Mouse (Mus musculus) mouse trophoblast stem cell (cell line): ENCODE data around the gene Tmem139.

Source experiments
- in situ Hi-C, 2 experiments: fragments of 300-500 bp; cut with MseI, MboI; formaldehyde crosslinking; loops; 2 replicates in 1 of 2; 3 replicates in 1 of 2; pipeline ENCODE4 v1.15.1; 2025

Gene Tmem139

GRCm38 (mm10) chr6:42261524-42262170 is at the start of gene Tmem139:
Tmem139 (plus strand) TSS chr6:42261970.
- in situ Hi-C loops, result loop anchor here in 1 of 2 experiments (5.0 kb wide), 1 partner anchor 34 kb away; no protein-coding TSS in a partner anchor

DNA sequence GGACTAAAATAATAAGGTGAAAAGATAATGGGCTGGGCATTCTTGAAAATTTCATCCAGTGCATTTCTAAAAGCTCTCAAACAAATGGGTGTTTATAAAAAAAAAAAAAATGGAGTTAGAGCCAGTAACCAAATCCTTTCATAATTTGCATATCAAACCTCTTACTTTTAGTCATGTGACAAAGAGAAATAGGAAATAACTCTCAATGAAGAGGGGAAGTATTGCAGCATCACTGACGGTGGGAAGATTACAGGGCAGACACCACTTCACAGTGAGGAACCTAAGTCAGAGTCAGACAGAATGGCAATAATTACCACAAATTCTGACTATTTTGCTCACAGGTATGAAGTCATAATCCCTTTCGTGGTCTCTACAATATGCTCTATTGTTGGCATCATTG is 46.7 kb upstream of the Tmem139 start, which contains the start of gene Tas2r144:
Gene Tas2r144 (plus strand): TSS at position 301 of the 400 bp plus-strand sequence.
- in situ Hi-C loops, result no loop called here

DNA sequence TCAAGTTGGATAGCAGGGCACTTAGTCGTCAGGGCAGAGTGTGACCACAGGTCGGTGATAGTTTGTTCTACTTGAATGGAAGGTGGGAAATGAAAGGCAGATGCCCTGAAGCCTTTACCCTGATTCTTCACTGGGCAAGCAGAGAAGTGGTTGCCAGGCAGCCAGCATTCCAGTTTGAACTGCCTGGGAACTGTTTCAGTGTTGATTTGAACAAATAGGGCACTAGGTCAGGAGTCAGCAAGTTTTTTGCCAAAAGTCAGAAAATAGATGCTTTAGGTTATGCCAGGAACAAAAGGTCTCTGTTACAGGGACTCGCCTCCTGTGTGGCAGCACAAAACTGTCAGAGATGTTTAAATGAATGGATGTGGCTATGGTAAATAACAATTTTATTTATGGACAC is 39.5 kb upstream of the Tmem139 start:
- in situ Hi-C loops, result loop anchor here in 1 of 2 experiments (10.0 kb wide), 1 partner anchor 103 kb away; the partner anchor contains the start of gene Fam131b

DNA sequence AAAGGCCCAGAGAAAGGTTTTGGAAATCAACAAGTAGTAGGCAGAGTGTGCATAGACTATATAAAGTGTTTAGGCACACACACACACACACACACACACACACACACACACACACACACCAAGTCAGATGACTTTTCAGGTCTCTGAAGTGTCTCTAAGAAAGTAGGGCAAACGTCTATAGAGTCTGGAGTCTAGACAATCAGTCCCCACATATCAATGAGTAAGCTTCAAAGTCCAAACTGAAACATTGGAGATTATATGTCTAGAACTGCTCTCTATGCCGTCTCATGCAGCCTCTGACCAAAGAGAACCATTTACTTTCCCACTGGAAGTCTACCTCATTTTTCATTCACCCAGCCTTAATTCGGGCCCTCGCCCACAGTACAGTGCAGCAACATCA is 36.7 kb upstream of the Tmem139 start:
- in situ Hi-C loops, result loop anchor here in 1 of 2 experiments (5.0 to 10.0 kb wide), 2 partner anchors 37 to 100 kb away; partner anchors contain the start of genes Casp2, Fam131b and Tmem139

DNA sequence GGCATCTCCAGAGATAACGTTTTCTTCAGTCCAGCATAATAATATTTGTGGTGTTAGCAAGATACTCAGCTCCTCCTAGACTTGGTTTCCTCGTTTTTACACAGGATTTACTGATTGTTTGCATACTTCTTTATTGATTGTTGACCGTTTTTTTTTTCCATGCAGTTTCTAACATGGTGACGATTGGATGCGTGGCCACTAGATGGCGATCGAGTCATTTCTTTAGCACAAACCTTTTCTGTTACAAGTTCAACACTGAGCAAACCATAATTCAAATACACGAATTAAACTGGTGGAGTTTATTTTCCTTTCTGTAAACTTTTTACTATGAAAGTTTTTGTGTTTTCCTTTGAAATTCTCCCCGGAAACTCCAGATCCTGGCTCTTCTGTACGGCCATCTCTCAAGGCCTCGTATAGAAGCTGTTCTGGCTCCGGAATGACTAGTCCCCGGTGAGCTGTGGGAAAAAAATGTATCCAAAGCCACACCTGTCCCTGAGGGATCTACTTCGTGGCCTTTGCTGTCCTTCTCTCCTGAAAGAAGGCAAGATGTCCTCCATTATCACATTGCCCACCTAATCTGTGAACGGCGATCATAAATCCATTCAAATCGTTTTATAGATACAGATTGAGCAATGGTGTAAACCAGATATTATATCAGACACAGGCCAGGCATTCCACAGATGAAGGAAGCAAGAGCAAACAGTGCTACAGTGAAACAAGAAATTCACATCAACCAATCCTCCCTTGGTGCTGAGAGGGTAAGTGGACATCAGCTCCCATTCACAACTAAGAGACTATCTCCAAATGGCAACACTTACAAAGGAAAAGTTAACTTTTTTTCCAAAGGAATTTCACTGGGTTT is 34.3 kb upstream of the Tmem139 start:
- in situ Hi-C loops, result loop anchor here in 1 of 2 experiments (5.0 to 10.0 kb wide), 2 partner anchors 35 to 97 kb away; partner anchors contain the start of genes Casp2, Fam131b and Tmem139

DNA sequence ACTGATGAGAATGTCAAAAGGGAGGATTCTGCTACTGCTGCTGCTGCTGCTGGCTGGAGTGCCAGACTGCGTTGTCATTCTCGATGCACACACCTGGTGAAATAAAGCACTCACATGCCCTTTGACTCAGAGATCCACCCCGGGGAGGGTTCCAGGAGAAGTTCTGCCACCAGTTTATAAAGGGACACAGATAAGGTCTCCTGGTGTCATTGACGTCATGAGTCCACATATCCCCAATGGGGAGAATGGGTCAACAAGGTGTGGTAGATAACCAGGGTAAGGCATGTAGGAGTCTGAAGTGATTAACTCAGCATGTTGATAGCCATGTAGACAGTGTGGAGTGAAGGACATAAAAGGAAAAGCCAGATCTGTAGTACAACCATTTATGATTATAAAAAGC is 32.2 kb upstream of the Tmem139 start:
- in situ Hi-C loops, result loop anchor here in 1 of 2 experiments (5.0 to 10.0 kb wide), 2 partner anchors 33 to 95 kb away; partner anchors contain the start of genes Casp2, Fam131b and Tmem139

DNA sequence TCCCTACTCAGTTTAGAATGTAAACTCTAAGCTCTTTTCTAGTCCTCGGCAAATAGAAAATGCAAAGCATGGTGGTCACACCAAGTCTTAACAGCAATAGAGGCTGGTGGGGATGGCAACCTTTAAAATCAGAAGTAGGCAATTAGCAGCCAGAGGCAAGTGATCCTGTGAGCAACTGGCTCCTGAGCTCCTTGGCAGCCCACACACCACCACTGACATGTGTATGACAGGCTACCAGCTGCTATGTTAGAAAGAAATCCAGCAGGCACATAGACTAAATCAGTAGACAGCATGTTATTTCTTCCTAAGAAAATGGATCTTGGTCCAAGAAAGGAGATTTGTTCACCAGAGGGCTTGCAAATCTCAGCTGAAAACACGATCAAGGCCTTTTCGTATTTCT is 30.6 kb upstream of the Tmem139 start:
- in situ Hi-C loops, result no loop called here

DNA sequence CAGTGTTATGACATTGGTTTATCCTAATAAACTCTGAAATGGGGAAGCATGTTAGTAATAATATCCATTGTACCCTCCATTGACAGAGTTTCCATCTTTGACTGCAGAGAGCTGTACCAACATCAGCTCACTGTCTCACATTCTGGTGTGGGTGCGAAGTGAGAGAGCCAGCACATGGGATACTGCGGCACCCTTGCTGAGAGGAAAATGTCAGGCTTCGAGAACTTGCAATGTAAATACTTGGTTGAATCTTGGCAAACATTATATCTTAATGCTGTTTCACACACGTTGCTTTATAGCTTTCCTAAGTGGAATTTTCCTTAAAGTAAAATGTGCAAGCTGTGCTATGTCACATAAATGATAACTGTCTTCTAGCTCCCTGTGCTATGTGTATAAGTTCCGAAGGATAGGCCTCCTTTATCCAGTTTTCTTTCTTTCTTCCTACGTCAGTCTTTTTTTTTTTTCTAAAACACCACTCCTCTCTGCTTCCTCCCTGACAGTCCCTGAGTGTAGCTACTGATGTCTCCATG is 24.4 kb upstream of the Tmem139 start:
- in situ Hi-C loops, result no loop called here

GRCm38 (mm10) chr6:42241311-42242045 is 20.3 kb upstream of the Tmem139 start:
- in situ Hi-C loops, result no loop called here

DNA sequence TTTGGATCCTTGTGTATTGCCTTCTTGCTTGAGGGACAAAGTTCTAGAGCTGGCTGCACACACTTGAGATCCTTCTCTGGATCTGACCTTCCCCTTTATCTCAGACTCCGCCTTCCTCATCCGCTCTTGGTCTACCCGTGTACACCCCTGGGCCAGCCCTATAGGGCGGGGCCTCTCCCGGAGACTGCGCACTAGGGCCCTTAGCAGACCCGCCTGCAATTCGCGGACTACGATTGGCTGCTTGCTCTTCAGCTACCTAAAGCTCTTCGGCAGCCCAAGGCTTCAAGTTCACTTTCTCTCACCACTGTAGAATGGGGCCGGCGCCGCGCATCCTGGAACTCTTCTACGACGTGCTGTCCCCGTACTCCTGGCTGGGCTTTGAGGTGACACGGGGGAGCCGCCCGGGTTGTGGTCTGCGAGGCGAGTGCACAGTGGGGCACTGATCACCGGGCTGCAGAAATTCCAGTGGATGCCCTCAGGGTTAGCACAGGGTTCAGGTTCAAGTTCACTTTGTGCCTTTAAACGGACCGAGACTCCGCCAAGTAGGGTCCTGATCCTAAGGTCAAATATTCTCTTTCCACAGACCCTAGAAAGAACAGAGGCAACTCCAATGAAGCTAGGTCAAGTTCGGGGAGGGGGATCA is 15.9 kb upstream of the Tmem139 start, which contains the start of gene Gstk1:
Gene Gstk1 (plus strand): TSS at position 225 of the 643 bp plus-strand sequence.
- in situ Hi-C loops, result no loop called here

- in situ Hi-C loops, result no loop called here
Observed at GRCm38 (mm10) chr6:42247173-42247572, 14.6 kb upstream of the Tmem139 start.

DNA sequence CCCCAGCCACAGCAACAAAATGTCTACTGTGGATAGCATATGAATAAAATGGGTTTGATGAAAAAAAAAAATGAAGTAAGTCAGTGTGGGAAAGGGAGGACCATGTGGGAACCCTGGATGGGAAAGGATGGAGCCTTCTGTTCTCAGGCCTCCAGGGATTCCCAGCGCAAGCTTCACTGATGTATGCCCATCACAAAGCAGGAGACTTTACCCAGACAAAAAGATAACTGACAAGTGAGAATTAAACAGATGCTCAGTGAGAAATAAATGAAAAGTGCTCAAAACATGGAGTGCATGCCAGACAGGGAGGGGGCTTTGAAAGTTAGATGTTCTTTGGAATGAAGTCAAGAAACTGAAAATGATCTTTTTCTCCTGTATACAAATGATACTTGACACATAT is 13.8 kb upstream of the Tmem139 start:
- in situ Hi-C loops, result no loop called here

DNA sequence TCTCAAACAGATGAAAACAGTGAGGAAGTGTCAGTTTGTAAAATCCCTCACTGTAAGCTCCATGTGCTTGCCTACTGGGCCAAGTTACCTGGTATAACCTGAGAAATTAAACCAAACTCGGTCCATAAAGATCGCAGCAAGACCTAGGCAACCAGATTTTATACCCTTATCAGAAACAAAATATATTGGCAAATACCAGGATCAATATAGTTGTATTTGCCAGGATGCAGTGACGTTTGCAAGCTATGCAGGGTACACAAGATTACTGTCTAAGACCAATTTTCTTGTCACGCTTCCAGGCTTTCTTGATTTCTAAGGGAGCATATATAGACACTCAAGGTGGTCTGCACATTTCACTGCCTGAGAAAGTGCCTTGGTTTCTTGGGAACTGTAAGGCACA is 10.0 kb upstream of the Tmem139 start:
- in situ Hi-C loops, result no loop called here

DNA sequence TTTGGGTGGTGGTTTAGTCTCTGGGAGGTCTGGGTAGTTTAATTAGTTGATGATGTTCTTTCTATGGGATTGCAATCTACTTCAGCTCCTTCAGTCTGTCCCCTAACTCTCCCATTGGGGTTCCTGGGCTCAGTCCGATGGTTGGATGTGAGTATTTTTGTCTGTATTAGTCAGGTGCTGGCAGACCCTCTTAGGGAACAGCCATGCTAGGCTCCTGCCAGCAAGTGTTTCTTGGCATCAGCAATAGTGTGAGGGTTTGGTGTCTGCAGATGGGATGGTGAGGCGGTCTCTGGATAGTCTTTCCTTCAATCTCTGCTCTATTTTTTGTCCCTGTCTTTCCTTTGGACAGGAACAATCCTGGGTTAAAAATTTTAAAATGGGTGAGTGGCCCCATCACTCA is 8.7 kb upstream of the Tmem139 start:
- in situ Hi-C loops, result no loop called here

- in situ Hi-C loops, result no loop called here
Observed at GRCm38 (mm10) chr6:42257303-42257863, 4.4 kb upstream of the Tmem139 start.

GRCm38 (mm10) chr6:42260430-42260829 is 1.3 kb upstream of the Tmem139 start:
- in situ Hi-C loops, result loop anchor here in 1 of 2 experiments (5.0 kb wide), 1 partner anchor 33 kb away; no protein-coding TSS in a partner anchor

DNA sequence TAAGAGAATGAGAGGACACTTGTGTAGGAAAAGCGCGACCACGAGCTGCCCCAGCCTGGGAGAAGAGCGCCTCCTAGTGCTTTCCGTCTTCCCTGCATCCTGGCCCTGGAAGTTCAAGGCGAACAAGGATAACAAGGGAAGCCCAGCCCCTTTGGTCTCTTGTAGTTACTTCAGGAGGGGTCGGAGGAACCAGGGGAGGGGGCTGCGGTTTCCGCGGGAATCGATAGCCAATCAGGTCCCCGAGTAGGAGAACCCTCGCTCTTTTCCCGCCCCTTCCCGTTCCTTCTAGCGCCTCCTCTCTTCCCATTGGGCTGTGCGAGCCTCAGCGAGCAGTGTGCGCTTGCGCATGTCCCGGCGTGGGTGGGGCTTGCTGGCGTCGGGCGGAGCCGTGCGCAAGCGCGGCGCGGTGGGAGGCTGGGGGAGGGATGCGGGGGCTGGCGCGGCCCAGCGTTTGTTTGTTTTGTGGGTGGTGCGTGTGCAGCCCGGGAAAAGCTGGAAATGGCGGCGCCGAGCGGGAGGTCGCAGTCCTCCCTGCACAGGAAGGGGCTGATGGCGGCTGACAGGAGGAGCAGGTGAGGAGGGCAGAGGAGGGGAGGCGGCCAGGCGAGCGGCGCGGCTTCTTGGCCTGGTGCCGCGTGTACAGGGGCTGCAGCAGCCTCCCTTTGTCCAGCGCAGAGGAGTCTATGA is 3.0 kb downstream of the Tmem139 start, which contains the start of gene Casp2:
Gene Casp2 (plus strand): TSS at position 360 of the 687 bp plus-strand sequence.
- in situ Hi-C loops, result loop anchor here in 1 of 2 experiments (5.0 kb wide), 1 partner anchor 37 kb away; no protein-coding TSS in a partner anchor

DNA sequence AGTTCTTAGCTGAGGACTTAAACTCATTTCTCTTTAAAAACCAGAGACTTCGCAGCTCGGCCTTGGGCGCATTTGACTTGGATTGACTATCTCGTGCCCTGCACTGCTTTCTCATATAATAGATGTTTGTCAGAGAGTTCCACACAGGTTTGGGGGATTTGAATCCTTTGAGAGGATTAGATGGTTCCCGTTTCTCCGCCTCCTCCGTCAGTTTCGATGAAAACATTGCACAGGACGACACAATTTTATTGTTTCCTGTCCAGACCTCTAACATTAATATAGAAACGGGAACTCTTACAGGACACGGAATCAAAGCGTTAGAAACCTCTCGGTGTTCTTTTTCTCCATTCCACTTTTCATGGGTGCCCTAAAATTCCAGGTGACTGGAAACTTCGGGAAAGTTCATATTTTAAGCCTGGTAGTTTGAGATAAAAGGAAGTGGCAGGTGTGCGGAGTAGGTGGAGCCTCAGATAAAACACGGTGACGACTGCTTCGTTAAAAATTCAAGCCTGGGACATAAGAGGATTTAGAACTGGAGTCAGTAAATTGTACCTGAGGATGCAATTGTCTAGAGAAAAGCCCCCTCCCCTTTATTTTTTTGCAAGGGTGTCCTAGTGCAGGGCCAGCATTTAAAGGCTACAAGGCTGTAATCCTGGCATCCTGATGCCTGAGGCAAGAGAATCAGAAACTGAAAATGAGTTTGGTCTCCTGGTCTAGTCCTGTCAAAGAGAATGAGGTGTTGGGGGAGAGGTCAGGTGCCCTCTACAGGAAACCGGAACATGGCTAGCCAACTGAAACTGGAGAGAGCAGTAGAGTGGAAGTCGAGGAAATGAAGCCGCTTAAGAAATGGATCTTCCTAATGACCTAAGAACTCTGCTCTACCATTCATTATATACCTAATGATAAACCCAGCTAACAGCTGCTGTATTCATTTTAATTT is 3.9 kb downstream of the Tmem139 start:
- in situ Hi-C loops, result no loop called here
